Mouse (Mus musculus) forebrain, embryonic 16.5 days (tissue): Measurements from ENCODE around the gene Ahcyl2. TPM values are rescaled to one million over a fixed set of nuclear protein-coding genes. Genes with fewer than 3 reads are reported as not detected.

Source experiments
- ATAC-seq: fragments of 200-750 bp; cut with Nextera tagmentation; 2 replicates; pipeline ENCODE4 v1.8.0; 2017; ENCODE audit warnings: mild to moderate bottlenecking, moderate library complexity
- H3K27ac ChIP-seq: fragments of 300-500 bp; sonication (generic); 2 replicates; pipeline ENCODE4 v1.5.1; 2014; ENCODE audit warnings: low read length, control low read depth
- H3K27me3 ChIP-seq: fragments of 300-500 bp; sonication (generic); replicated peaks from 2 replicates; pipeline ENCODE4 v1.6.1; 2014; ENCODE audit warnings: low read length; ENCODE audit not compliant: control insufficient read depth, insufficient read depth
- H3K36me3 ChIP-seq: fragments of 300-500 bp; sonication (generic); 2 replicates; pipeline ENCODE4 v1.6.1; 2014; ENCODE audit not compliant: control insufficient read depth, insufficient read depth
- H3K4me1 ChIP-seq: fragments of 300-500 bp; sonication (generic); replicated peaks from 2 replicates; pipeline ENCODE4 v1.6.1; 2014; ENCODE audit warnings: low read length; ENCODE audit not compliant: control insufficient read depth, insufficient read depth
- H3K4me2 ChIP-seq: fragments of 300-500 bp; sonication (generic); 2 replicates; pipeline ENCODE4 v1.6.1; 2014; ENCODE audit warnings: mild to moderate bottlenecking, low read length, control low read depth
- H3K4me3 ChIP-seq: fragments of 300-500 bp; sonication (generic); replicated peaks from 2 replicates; pipeline ENCODE4 v1.5.1; 2014; ENCODE audit warnings: mild to moderate bottlenecking, low read length, control low read depth
- H3K9ac ChIP-seq: fragments of 300-500 bp; sonication (generic); replicated peaks from 2 replicates; pipeline ENCODE4 v1.6.1; 2014; ENCODE audit warnings: low read depth, low read length, control low read depth
- H3K9me3 ChIP-seq: fragments of 300-500 bp; sonication (generic); 2 replicates; pipeline ENCODE4 v1.6.1; 2016; ENCODE audit warnings: low read length; ENCODE audit not compliant: control insufficient read depth
- WGBS: fragments of 180-500 bp; shearing (Covaris S2); extraction: QIAGEN DNeasy Blood & Tissue Kit; methylation state at CpG from one replicate; pipeline ENCODE4 v1.1.7; 2014; 5-methylcytosine and 5-hydroxymethylcytosine counted together
- polyA plus RNA-seq: library from polyadenylated mRNA; unstranded; fragments of >200 nt; fragmentation: Nextera tagmentation; extraction: Ambion mirVana; gene quantifications from 2 replicates; pipeline ENCODE4 v1.2.1, GENCODE M21; 2015

The Ahcyl2 gene
- polyA plus RNA-seq, 1 experiment from 2014 or later, result 17.0 TPM

DNA sequence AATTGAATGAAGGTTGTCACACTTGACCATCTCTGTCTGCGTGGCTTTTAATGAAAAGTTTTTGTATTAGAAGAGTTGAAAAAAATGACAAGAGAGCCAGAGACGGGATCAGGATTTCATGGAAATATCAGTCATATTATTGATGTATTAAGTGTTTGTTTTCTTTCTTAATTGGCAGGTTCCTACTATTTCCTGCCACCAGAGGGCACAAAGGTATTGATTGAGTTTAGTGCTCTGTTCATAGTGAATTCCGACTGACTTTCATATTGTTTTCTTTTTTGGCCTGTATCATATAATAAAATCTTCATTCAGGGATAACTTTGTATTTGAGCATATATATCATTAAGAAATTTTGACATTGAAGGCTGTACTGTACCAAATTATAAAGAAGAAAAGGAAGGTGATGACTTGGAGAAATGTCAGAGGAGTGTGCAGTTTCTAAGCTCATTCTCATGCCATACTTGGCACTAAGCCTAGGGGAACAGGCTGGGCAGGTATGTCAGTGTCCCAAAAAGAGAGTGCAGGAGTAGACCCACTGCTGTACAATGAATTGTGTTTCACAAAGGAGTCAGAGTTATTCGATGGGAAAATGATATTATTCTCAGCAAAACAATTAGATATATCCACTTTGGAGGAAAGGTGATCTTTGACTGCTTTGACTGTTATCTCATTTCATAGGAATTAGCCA lies 65.9 kb downstream of the Ahcyl2 start:
- no peak for ATAC-seq
- 66% methylated on average over 4 of the region's 4 CpGs for WGBS
- H3K27ac ChIP-seq, result no peak overlapping the region

DNA sequence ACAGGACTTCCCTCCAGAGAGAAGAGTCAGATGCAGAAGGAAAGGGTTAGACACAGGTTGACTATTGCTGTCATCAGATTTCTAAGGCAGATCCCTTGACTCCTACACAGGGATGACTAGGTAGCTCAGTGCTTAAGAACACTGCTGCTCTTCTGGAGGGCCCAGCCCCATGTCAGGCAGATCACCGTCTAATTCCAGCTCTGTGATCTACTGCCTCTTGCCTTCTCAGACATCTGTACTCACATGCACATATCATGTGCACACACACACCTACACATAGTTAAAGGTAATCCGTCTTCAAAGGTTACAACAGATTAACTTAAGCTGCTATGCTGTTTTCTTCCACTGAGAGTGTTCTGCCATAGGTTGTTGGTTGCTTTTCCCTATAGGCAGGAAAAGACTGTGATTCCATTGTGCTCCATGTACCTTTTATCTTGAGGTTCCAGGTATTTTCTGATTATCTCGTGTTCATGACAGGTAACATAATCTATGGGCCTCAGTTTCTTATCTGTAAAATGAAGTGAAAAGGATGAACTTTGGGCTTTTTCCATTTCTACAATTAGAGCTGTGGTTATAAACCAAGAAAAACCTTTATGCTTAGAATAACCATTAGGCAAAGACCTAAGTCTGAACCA lies 67.8 kb downstream of the Ahcyl2 start:
- H3K4me2 ChIP-seq, result no peak overlapping the region
- WGBS, result 94% methylated on average over 3 of the region's 3 CpGs
- no peak overlapping the region for H3K4me3 ChIP-seq
- no peaks in the 10 kb centered on the region for H3K36me3 ChIP-seq
- no peaks in the 10 kb centered on the region for H3K4me1 ChIP-seq
- no peaks in the 10 kb centered on the region for H3K27me3 ChIP-seq
- no peak overlapping the region for H3K9ac ChIP-seq
- H3K9me3 ChIP-seq, result no peaks in the 10 kb centered on the region
- ATAC-seq, result no peak
- no peak overlapping the region for H3K27ac ChIP-seq

More for the DNA sequence above, 65.9 kb downstream of the Ahcyl2 start:
- Histone ChIP-seq H3K4me1 (no peaks in the 10 kb centered on the region), H3K9ac (no peak overlapping the region), H3K27me3 (no peaks in the 10 kb centered on the region), H3K36me3 (no peaks in the 10 kb centered on the region), H3K9me3 (no peaks in the 10 kb centered on the region), H3K4me2 (no peak overlapping the region), H3K4me3 (no peak overlapping the region)

DNA sequence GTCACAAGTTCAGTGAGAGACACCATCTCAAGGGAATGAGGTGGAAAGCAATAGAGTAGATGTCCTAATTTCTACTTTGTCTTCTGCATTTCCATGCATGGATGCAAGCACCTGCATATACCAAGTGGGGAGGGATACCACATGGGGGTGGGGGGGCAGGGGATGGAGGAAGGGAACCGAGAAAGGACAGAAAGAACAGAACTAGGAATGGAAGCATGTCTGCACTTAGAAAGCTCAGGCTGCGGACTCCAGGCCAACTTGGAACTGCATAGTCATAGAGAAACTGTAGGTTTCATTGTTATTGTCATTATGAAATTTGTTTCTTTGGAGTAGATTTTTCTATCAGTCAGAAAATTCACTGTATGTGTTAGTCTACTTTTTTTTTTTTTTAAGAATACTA lies 69.8 kb downstream of the Ahcyl2 start:
- Histone ChIP-seq H3K27me3 (no peaks in the 10 kb centered on the region), H3K9me3 (no peaks in the 10 kb centered on the region), H3K4me3 (no peak overlapping the region), H3K4me1 (no peaks in the 10 kb centered on the region), H3K9ac (no peak overlapping the region), H3K36me3 (no peaks in the 10 kb centered on the region), H3K27ac (no peak overlapping the region), H3K4me2 (no peak overlapping the region)
- WGBS, result 90% methylated on average over 2 of the region's 2 CpGs
- ATAC-seq, result no peak

DNA sequence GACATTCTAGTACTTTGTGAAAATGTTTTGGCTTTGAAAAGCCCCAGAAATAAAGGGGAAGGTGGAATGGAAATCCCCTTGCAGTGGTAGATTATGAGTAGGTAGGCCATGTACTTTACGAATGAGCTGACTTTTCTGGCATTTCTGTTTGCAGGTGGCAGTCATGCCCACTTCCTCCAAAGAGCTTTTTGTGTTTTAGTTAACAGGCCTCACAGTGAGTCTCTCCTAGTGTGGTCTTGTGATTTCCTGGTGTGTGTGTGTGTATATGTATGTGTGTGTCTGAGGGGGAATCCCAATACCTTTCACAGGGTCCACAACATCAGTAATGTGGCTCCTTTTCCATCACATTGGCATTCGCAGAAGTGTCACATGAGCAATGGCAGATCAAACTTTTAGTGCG lies 70.7 kb downstream of the Ahcyl2 start:
- H3K9ac ChIP-seq, result no peak overlapping the region
- ATAC-seq, result no peak
- no peak overlapping the region for H3K4me3 ChIP-seq
- no peaks in the 10 kb centered on the region for H3K36me3 ChIP-seq
- no peaks in the 10 kb centered on the region for H3K27me3 ChIP-seq
- no peak overlapping the region for H3K4me2 ChIP-seq
- WGBS, result 93% methylated on average over 3 of the region's 3 CpGs
- H3K4me1 ChIP-seq, result no peaks in the 10 kb centered on the region
- no peak overlapping the region for H3K27ac ChIP-seq
- no peaks in the 10 kb centered on the region for H3K9me3 ChIP-seq

DNA sequence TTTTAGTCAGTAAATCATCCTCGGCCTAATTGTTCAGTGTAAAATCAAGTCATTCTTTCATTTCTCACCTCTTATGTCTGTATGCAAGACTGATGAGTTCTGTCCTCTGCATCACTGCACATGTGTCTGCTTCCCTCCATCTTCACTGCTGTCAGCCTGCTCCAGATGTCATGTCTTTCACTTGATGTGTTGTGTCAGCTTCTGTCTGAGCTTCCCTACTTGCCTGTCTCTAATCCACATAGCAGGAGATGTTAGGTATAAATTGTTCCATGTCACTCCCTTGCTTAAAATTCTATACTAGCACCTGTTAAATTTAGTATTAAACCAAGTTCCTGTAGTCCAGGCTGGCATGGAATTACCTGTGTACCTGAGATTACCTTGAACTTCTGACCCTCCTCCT lies 72.2 kb downstream of the Ahcyl2 start:
- ATAC-seq, result no peak
- Histone ChIP-seq H3K4me1 (no peaks in the 10 kb centered on the region), H3K27me3 (no peaks in the 10 kb centered on the region), H3K9ac (no peak overlapping the region), H3K36me3 (no peaks in the 10 kb centered on the region), H3K9me3 (no peaks in the 10 kb centered on the region), H3K4me2 (no peak overlapping the region), H3K4me3 (no peak overlapping the region), H3K27ac (no peak overlapping the region)
- WGBS, result 89% methylated on average over 1 of the region's 1 CpGs

DNA sequence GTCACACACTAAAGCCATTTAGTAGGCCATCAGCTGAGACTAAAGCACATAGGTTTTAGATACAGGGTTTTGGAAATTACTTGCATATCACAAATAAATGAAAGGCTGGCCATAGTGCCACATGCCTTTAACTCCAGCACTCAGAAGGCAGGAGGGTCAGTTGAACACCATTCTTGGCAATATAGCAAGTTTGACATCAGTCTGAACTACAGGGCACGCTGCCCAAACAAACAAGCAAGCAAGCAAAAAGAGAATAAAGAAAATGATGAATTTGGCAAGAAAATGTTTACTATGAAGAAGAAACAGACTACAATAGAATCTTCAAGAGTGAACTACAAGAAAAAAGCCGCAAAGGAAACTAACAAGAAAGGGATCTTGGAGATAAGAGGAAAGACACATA lies 73.7 kb downstream of the Ahcyl2 start:
- Histone ChIP-seq H3K27ac (no peak overlapping the region), H3K4me3 (no peak overlapping the region), H3K4me2 (no peak overlapping the region), H3K9me3 (no peaks in the 10 kb centered on the region), H3K36me3 (no peaks in the 10 kb centered on the region), H3K4me1 (no peaks in the 10 kb centered on the region), H3K27me3 (no peaks in the 10 kb centered on the region), H3K9ac (no peak overlapping the region)
- ATAC-seq, result no peak
- WGBS, result 90% methylated on average over 2 of the region's 2 CpGs

DNA sequence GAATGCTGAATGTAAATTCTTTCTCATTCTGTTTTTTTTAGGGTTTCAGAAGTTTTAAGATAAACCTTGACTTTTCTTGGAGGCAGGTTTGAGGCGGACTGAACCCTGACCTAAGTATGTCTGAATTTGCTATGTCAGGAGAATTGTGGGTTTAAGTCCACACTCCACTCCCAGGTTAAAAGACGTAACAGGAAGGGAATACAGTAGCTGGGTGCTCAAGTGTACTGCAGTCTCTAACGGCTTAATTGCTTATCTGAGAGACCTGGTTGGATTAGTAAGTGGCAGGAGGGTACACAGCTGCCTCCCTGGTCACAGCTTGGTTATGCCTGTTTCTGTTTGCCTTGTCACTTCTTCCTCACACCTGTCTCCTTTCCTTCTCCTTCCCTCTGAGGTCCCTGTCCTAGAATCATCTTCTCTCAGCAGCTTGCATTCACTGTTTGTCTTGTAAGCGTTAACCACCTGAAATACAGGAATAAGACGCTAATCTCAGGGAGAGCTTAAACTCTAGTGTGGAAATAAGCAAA lies 79.9 kb downstream of the Ahcyl2 start:
- Histone ChIP-seq H3K4me1 (no peaks in the 10 kb centered on the region), H3K27me3 (no peaks in the 10 kb centered on the region), H3K4me3 (no peak overlapping the region), H3K27ac (no peak overlapping the region), H3K4me2 (no peak overlapping the region), H3K9me3 (no peaks in the 10 kb centered on the region), H3K9ac (no peak overlapping the region), H3K36me3 (no peaks in the 10 kb centered on the region)
- ATAC-seq, result no peak
- 88% methylated on average over 5 of the region's 5 CpGs for WGBS

DNA sequence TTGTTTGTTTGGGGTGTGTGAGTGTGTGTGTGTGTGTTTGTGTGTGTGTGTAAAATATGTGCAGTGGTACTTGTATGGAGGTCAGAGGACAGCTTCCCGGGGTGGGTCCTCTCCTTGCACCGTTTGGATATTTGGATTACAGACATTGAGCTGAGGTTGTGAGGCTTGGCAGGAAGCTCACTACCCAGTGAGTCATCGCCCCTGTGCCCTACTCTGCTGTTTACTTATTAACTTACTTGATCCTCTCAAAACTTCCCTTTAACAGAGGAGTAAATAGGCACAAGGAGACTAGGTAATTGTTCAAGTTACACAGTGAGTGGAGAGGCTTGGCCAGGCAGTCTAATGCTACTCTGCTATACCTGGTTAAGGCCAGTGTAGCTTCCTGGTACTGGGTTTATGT lies 81.0 kb downstream of the Ahcyl2 start:
- no peak overlapping the region for H3K27ac ChIP-seq
- no peaks in the 10 kb centered on the region for H3K36me3 ChIP-seq
- no peak overlapping the region for H3K4me3 ChIP-seq
- ATAC-seq, result no peak
- H3K27me3 ChIP-seq, result no peaks in the 10 kb centered on the region
- WGBS, result 77% methylated on average over 3 of the region's 3 CpGs
- H3K4me2 ChIP-seq, result no peak overlapping the region
- H3K9ac ChIP-seq, result no peak overlapping the region
- H3K4me1 ChIP-seq, result peaks cover 2% of the 10 kb centered on the region; the same call in 1 of the 2 replicates
- H3K9me3 ChIP-seq, result no peaks in the 10 kb centered on the region

DNA sequence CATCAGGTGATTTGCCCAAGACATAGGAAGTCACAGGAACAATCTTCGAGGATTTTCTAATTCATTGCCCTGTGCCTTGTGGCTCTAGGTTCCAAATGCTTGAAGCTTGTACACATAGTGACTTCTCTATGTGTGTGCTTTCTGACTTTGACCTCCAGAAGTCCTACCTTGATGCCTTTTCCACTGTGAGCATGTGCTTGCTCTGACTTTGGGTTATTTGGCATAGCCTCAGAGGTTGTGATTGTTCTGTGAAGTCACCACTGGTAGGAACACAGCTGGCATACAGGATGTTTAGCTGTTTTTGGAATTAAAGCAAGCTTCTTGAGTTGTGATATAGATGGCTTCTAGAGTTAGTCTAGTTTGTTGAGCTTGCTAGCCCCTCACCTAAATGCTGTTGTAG lies 82.3 kb downstream of the Ahcyl2 start:
- peaks cover 2% of the 10 kb centered on the region; the same call in 1 of the 2 replicates for H3K4me1 ChIP-seq
- H3K4me2 ChIP-seq, result no peak overlapping the region
- no peaks in the 10 kb centered on the region for H3K9me3 ChIP-seq
- H3K36me3 ChIP-seq, result no peaks in the 10 kb centered on the region
- 81% methylated on average over 1 of the region's 1 CpGs for WGBS
- H3K27ac ChIP-seq, result no peak overlapping the region
- no peak overlapping the region for H3K9ac ChIP-seq
- H3K4me3 ChIP-seq, result no peak overlapping the region
- no peak for ATAC-seq
- no peaks in the 10 kb centered on the region for H3K27me3 ChIP-seq
